Mouse (Mus musculus) thymus, postnatal 0 days (tissue): Measurements from ENCODE around the gene Sap18b. TPM values are rescaled to one million over a fixed set of nuclear protein-coding genes. Genes with fewer than 3 reads are reported as not detected.

Source experiments
- polyA plus RNA-seq: library from polyadenylated mRNA; unstranded; fragments of >200 nt; fragmentation: Nextera tagmentation; extraction: Ambion mirVana; gene quantifications from 2 replicates; pipeline ENCODE4 v1.2.1, GENCODE M21; 2015

Gene Sap18b
- polyA plus RNA-seq, 1 experiment from 2014 or later = 437 TPM

Other genes with a start within 250 kb of the Sap18b start
- not detected in 2 replicates for gene Prss54, start 249.0 kb upstream of the Sap18b start, polyA plus RNA-seq
- 19.5 and 21.7 TPM in 2 replicates for gene Gins3, start 191.9 kb upstream of the Sap18b start, polyA plus RNA-seq
- 3.2 and 4.1 TPM in 2 replicates for gene Ndrg4, start 148.4 kb upstream of the Sap18b start, polyA plus RNA-seq
- 19.7 and 20.4 TPM in 2 replicates for gene Setd6, start 109.5 kb upstream of the Sap18b start, polyA plus RNA-seq
- gene Cnot1, start 17.9 kb upstream of the Sap18b start, polyA plus RNA-seq = 45.2 and 48.8 TPM in 2 replicates
- 6.4 and 6.9 TPM in 2 replicates for gene Slc38a7, start 28.2 kb downstream of the Sap18b start, polyA plus RNA-seq
- 121 and 125 TPM in 2 replicates for gene Got2, start 63.2 kb downstream of the Sap18b start, polyA plus RNA-seq